Mouse (Mus musculus): ENCODE data around the gene Map4k2.

GRCm38 (mm10) chr19:6363411-6364240 lies 22.7 kb downstream of the Map4k2 start, which contains the start of gene Sf1:
- TF ChIP-seq CTCF (IDR thresholded peaks at IDR 0.05; ENCODE audit: low read depth) (peak; percentile 3; the same call in 1 of the 2 replicates), EP300 (optimal IDR thresholded peaks at IDR 0.05) (peak; percentile 47)

All from stomach, postnatal 0 days (tissue).